Mouse (Mus musculus) megakaryocyte, embryonic 14.5 days (primary cell): ENCODE data around the gene Rapgef6.

Experiments
- FLI1 ChIP-seq: IDR thresholded peaks from 2 replicates; pipeline ENCODE4 v1.6.1; 2012; ENCODE audit warnings: low read length, inconsistent platforms, mixed read lengths
- GATA1 ChIP-seq: IDR thresholded peaks from 3 replicates; pipeline ENCODE4 v1.6.1; 2012; ENCODE audit warnings: mixed read lengths, low read length, inconsistent platforms, borderline replicate concordance

DNA sequence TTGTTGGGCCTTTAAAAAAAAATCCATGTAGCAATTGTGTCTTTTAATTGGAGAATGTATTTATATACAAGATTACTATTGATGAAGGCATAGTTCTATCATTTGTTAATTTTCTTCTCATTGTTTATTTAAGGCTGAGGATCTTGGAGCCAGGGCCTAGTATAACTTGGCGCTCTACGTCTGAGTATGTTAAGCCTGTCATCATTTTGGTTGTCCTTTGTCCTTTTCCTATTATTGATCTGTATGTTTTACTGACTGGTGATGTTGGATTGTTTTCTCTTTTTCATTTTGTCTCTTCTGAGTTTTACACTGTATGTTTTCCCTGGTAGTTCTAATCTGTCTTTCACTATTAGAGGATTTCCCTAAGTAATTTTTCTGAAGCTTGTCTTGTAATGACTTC, 52.1 kb downstream of the Rapgef6 start:
- TF ChIP-seq FLI1 (no peak), GATA1 (no peak)
